Mouse (Mus musculus) stomach, postnatal 0 days (tissue): ENCODE data around the gene Rfxank.

ENCODE experiments used
- CTCF ChIP-seq: IDR thresholded peaks from 2 replicates; pipeline ENCODE4 v1.5.1; 2016; ENCODE audit warnings: antibody characterized with exemption, low read depth, mild to moderate bottlenecking, moderate library complexity
- EP300 ChIP-seq: optimal IDR thresholded peaks from 2 replicates; pipeline ENCODE3; 2016; ENCODE audit warnings: antibody characterized with exemption

DNA sequence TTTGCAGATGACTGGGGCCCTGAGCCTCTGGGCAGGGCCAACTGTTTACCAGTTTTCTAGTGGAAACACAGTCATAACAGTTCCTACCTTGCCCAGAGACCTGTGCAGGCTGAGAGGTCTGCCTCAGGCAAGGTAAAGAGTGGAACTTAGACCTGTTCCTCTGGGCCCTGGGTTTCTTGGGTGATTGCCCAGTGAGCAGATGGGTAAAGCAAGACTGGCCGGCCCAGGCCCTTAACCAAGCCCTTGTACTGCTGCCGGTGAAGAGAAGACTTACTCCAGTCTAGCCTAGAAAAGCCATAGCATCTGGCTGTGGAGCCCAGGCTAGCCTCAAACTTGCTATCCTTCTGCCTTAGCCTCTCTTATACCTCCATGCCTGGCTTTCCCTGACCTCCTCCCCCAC lies 57.0 kb downstream of the Rfxank start:
- TF ChIP-seq CTCF (no peak), EP300 (no peak)
